Mouse (Mus musculus): Measurements from ENCODE around the gene Irgm2.

- TF ChIP-seq CTCF (IDR thresholded peaks at IDR 0.05; ENCODE audit: borderline replicate concordance, insufficient read depth, low read length) (no peak), POLR2A (IDR thresholded peaks at IDR 0.05; ENCODE audit: low read depth, low read length) (no peak)
Measured at GRCm38 (mm10) chr11:58268285-58268684, 68.9 kb downstream of the Irgm2 start.

Data from embryonic fibroblast, embryonic 13.5 days (primary cell).